Comparison of ENCODE assay signal across 9 mouse cellular contexts in the genomic region with DNA sequence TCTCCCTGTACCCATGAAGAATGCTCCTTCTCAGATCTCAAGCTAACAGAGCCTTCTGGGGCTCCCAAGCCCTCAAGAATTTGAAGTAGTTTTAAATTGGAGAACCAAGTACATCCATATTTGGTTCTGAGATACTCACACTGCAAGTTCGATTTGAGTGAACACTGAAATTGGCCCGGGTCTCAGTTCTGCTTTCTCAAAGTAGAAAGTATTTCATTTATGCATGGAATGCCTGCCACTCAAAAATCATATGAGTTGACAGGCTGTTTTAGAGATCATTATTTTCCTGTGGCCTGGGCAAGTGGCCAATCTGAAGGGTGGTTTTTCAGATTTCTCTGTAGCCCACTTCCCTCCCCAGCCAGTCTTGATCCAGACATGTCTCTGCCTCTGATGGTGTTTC. TPM values are rescaled to one million over a fixed set of nuclear protein-coding genes. Genes with fewer than 3 reads are reported as not detected.
DNase-seq lines count a peak whose midpoint lies in the region; ATAC-seq and TF ChIP-seq lines count a peak whose summit lies in the region.
"Had no signal": no experiment of that assay in that cellular context is flagged by ENCODE, and none has a peak within 500 bp of the region (broad histone marks: within the 10 kb centered on the region; RNA-seq: fewer than 3 reads in every experiment).

No protein-coding gene starts in this region.

- H3K27ac ChIP-seq in heart, postnatal 0 days (ENCODE audit: low read depth) = peak overlapping the region; percentile 50

- ATAC-seq in heart, postnatal 0 days (ENCODE audit: insufficient read depth, low read depth) = no peak
- no peak for ATAC-seq in megakaryocyte-erythroid progenitor cell, adult 5-6 weeks (replicated peaks; ENCODE audit: low FRiP score, low TSS enrichment, poor library complexity, severe bottlenecking)

- H3K4me2 ChIP-seq in heart, postnatal 0 days (ENCODE audit: low read depth, low read length) = no peak overlapping the region

- no peaks in the 10 kb centered on the region for H3K36me3 ChIP-seq in heart, postnatal 0 days (replicated peaks; ENCODE audit: control insufficient read depth, insufficient read depth, low read length)

- DNase-seq in gastrocnemius, postnatal 10 days = peak; percentile 12
- DNase-seq in gastrocnemius, postnatal 14 days = no peak
- peak; percentile 22 to 44 for DNase-seq in spleen, adult 18-20 months
- DNase-seq in spleen, adult 12 weeks (ENCODE audit: low spot score) = no peak
- DNase-seq in heart, postnatal 0 days (ENCODE audit: low spot score) = no peak
- DNase-seq in skeletal muscle tissue, adult 2 months (ENCODE audit: low read depth, low spot score) = peak; percentile 38
- DNase-seq in adrenal gland, postnatal 25 days = no peak
- DNase-seq: adrenal gland, adult 2 months had no signal

- no peaks in the 10 kb centered on the region for H3K27me3 ChIP-seq in heart, postnatal 0 days (ENCODE audit: control insufficient read depth, insufficient read depth, low read length)

- H3K9me3 ChIP-seq in heart, postnatal 0 days (replicated peaks; ENCODE audit: control insufficient read depth, low read length) = no peaks in the 10 kb centered on the region

- peaks cover 19% of the 10 kb centered on the region for H3K4me1 ChIP-seq in heart, postnatal 0 days (ENCODE audit: control insufficient read depth, insufficient read depth)

- WGBS in heart, postnatal 0 days = 14% methylated on average over 2 of the region's 2 CpGs

- H3K9ac ChIP-seq in heart, postnatal 0 days (replicated peaks; ENCODE audit: low read depth, low read length) = no peak overlapping the region

- H3K4me3 ChIP-seq in heart, postnatal 0 days (ENCODE audit: low read depth, low read length) = no peak overlapping the region

- TF ChIP-seq EP300 in heart, postnatal 0 days (IDR thresholded peaks at IDR 0.05; ENCODE audit: low read depth) = no peak

- intact Hi-C loops in gastrocnemius, postnatal 14 days (cut with DNase I; ENCODE audit: low total_unique reads) = no loop called here

- no peak for TF ChIP-seq CTCF in heart, postnatal 0 days (IDR thresholded peaks at IDR 0.05; ENCODE audit: low read depth)

RNA-seq across cellular contexts. Expression of a gene that starts 36.7 kb away (rescaled TPM):
- total RNA-seq in gastrocnemius, postnatal 10 days (2021) = 10 to 100 TPM; 38.2 to 39.7 TPM
- 10 to 100 TPM; 27.7 to 29.0 TPM for total RNA-seq in gastrocnemius, postnatal 14 days (2021)
- 18.7 and 23.5 TPM in 2 replicates for total RNA-seq in heart, postnatal 0 days (2014; rRNA removed; ENCODE audit: low replicate concordance)
- polyA plus RNA-seq in heart, postnatal 0 days (2015; fragmentation: Nextera tagmentation; extraction: Ambion mirVana) = 15.5 and 17.2 TPM in 2 replicates
- total RNA-seq in adrenal gland, postnatal 25 days (2021) = 18.2 and 18.5 TPM in 2 replicates
- total RNA-seq in megakaryocyte-erythroid progenitor cell, adult 5-6 weeks (2014; fragmentation: Nextera tagmentation) = not detected in 2 replicates
- not detected in 2 replicates for total RNA-seq in megakaryocyte-erythroid progenitor cell, adult 5-6 weeks (2017)

Comparison
In these comparisons a context has a peak if more than half of its experiments do, and no peak if none do; other contexts are left out.
1. DNase-seq: peak in gastrocnemius, postnatal 10 days (single experiment), spleen, adult 18-20 months (2 of 2) and skeletal muscle tissue, adult 2 months (single experiment); none in gastrocnemius, postnatal 14 days (single experiment), spleen, adult 12 weeks (single experiment), heart, postnatal 0 days (single experiment) and adrenal gland, postnatal 25 days (single experiment).
2. RNA of a gene that starts 36.7 kb away (total RNA-seq): 38.2 to 39.7 TPM in gastrocnemius, postnatal 10 days, 27.7 to 29.0 TPM in gastrocnemius, postnatal 14 days, 18.7 to 23.5 TPM in heart, postnatal 0 days and 18.2 to 18.5 TPM in adrenal gland, postnatal 25 days; not detected in megakaryocyte-erythroid progenitor cell, adult 5-6 weeks; every median in the first group is over 10 times any median in the second.